Mouse (Mus musculus) frontal cortex, postnatal 36 days (tissue): ENCODE measurements at regions not wholly inside any gene's neighbourhood (a gene's known extent, or its start where the extent isn't known, plus 50 kb on each side); places are given as distances from the start of the nearest gene placed in this dataset.

Source experiments
- DNase-seq, 2 experiments: peaks; one replicate each; pipeline ENCODE4 v3.0.0; 2022; ENCODE audit warnings: low spot score in 2 of 2

GRCm38 (mm10) chr10:21672171-21672570 is 79.2 kb downstream of the 1700020N01Rik start:
- DNase-seq: no peak

GRCm38 (mm10) chr10:21672666-21673065 is 79.7 kb downstream of the 1700020N01Rik start:
- DNase-seq: no peak

GRCm38 (mm10) chr10:21673831-21674230 is 80.9 kb downstream of the 1700020N01Rik start:
- DNase-seq: no peak

- no peak for DNase-seq
These were observed 82.8 kb downstream of the 1700020N01Rik start for GRCm38 (mm10) chr10:21675786-21676185.

GRCm38 (mm10) chr10:21677911-21678310 is 85.0 kb downstream of the 1700020N01Rik start:
- no peak for DNase-seq

GRCm38 (mm10) chr10:21678372-21678771 is 85.4 kb downstream of the 1700020N01Rik start:
- DNase-seq: no peak

GRCm38 (mm10) chr10:21678811-21679451 is 86.0 kb downstream of the 1700020N01Rik start:
- no peak for DNase-seq

GRCm38 (mm10) chr10:21680789-21681188 is 87.8 kb downstream of the 1700020N01Rik start:
- no peak for DNase-seq

GRCm38 (mm10) chr10:21684286-21685013 is 91.5 kb downstream of the 1700020N01Rik start:
- DNase-seq: peak in 1 of 2 experiments; percentile 61

GRCm38 (mm10) chr10:21685122-21685798 is 92.3 kb downstream of the 1700020N01Rik start:
- peak; percentile 36 to 43 for DNase-seq

- no peak for DNase-seq
These were observed 93.1 kb downstream of the 1700020N01Rik start for GRCm38 (mm10) chr10:21686060-21686459.

- no peak for DNase-seq
These were observed 94.5 kb downstream of the 1700020N01Rik start for GRCm38 (mm10) chr10:21687484-21687883.

GRCm38 (mm10) chr10:21688513-21688912 is 95.6 kb downstream of the 1700020N01Rik start:
- DNase-seq: no peak

GRCm38 (mm10) chr10:21689847-21690269 is 96.9 kb downstream of the 1700020N01Rik start:
- DNase-seq: no peak

- DNase-seq: no peak
These were observed 102.2 kb downstream of the 1700020N01Rik start for GRCm38 (mm10) chr10:21695185-21695584.

- DNase-seq: no peak
These were observed 103.7 kb downstream of the 1700020N01Rik start for GRCm38 (mm10) chr10:21696671-21697070.

- DNase-seq: no peak
These were observed 108.6 kb downstream of the 1700020N01Rik start for GRCm38 (mm10) chr10:21701580-21701979.

- DNase-seq: no peak
These were observed 109.2 kb downstream of the 1700020N01Rik start for GRCm38 (mm10) chr10:21702134-21702533.

- no peak for DNase-seq
These were observed 118.9 kb downstream of the 1700020N01Rik start for GRCm38 (mm10) chr10:21711866-21712265.

GRCm38 (mm10) chr10:21712828-21713227 is 119.9 kb downstream of the 1700020N01Rik start:
- DNase-seq: no peak

GRCm38 (mm10) chr10:21715436-21715835 is 122.5 kb downstream of the 1700020N01Rik start:
- no peak for DNase-seq

GRCm38 (mm10) chr10:21718189-21718588 is 125.2 kb downstream of the 1700020N01Rik start:
- DNase-seq: no peak

- no peak for DNase-seq
These were observed 131.4 kb downstream of the 1700020N01Rik start for GRCm38 (mm10) chr10:21724351-21724750.
